Mouse (Mus musculus) midbrain, embryonic 16.5 days (tissue): Measurements from ENCODE around the gene Dna2. TPM values are rescaled to one million over a fixed set of nuclear protein-coding genes. Genes with fewer than 3 reads are reported as not detected.

Source experiments
- ATAC-seq: fragments of 200-750 bp; cut with Nextera tagmentation; 2 replicates; pipeline ENCODE4 v1.8.0; 2017; ENCODE audit warnings: moderate TSS enrichment
- H3K27ac ChIP-seq: fragments of 300-500 bp; sonication (generic); 2 replicates; pipeline ENCODE4 v1.5.1; 2014; ENCODE audit warnings: mild to moderate bottlenecking, low read length, mixed read lengths
- H3K27me3 ChIP-seq: fragments of 300-500 bp; sonication (generic); 2 replicates; pipeline ENCODE4 v1.6.1; 2014; ENCODE audit warnings: low read depth, low read length, mixed read lengths; ENCODE audit not compliant: control insufficient read depth, insufficient read depth
- H3K36me3 ChIP-seq: fragments of 300-500 bp; sonication (generic); 2 replicates; pipeline ENCODE4 v1.6.1; 2014; ENCODE audit warnings: mild to moderate bottlenecking, low read length, moderate library complexity, mixed read lengths; ENCODE audit not compliant: control insufficient read depth, insufficient read depth
- H3K4me1 ChIP-seq: fragments of 300-500 bp; sonication (generic); 2 replicates; pipeline ENCODE4 v1.6.1; 2014; ENCODE audit warnings: mild to moderate bottlenecking, low read length, mixed read lengths; ENCODE audit not compliant: control insufficient read depth, insufficient read depth
- H3K4me2 ChIP-seq: fragments of 300-500 bp; sonication (generic); 2 replicates; pipeline ENCODE4 v1.6.1; 2014; ENCODE audit warnings: mild to moderate bottlenecking, low read length, mixed read lengths
- H3K4me3 ChIP-seq: fragments of 300-500 bp; sonication (generic); 2 replicates; pipeline ENCODE4 v1.5.1; 2014; ENCODE audit warnings: low read depth, mild to moderate bottlenecking, low read length, moderate library complexity, mixed read lengths
- H3K9ac ChIP-seq: fragments of 300-500 bp; sonication (generic); 2 replicates; pipeline ENCODE4 v1.6.1; 2014; ENCODE audit warnings: low read depth, low read length, mixed read lengths
- H3K9me3 ChIP-seq: fragments of 300-500 bp; sonication (generic); replicated peaks from 2 replicates; pipeline ENCODE4 v1.6.1; 2014; ENCODE audit warnings: mild to moderate bottlenecking, low read length, mixed read lengths; ENCODE audit not compliant: control insufficient read depth, poor library complexity, severe bottlenecking
- WGBS: fragments of 180-500 bp; shearing (Covaris S2); extraction: QIAGEN DNeasy Blood & Tissue Kit; methylation state at CpG from one replicate; pipeline ENCODE4 v1.1.7; 2014; 5-methylcytosine and 5-hydroxymethylcytosine counted together
- polyA plus RNA-seq: library from polyadenylated mRNA; unstranded; fragments of >200 nt; fragmentation: Nextera tagmentation; extraction: Ambion mirVana; gene quantifications from 2 replicates; pipeline ENCODE4 v1.2.1, GENCODE M21; 2015

Gene Dna2
- polyA plus RNA-seq, 1 experiment from 2014 or later = 3.5 TPM

DNA sequence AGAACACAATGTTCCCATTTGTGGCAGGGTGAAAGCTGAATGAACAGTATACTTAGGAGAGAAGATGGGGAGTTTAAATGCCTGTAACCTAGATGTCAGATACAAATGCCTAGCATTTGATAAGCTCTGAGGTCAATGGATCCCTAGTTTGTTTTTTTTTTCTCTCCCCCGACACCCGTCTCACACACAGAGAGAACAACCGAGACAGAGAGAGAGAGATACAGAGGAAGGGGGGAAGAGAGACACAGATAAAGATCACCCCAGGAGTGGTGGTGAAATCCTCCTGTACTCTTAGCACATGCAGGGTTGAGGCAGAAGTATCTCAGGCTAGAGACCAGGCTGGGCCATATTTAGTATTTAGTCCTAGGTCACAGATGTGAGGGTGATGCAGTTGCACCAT lies 27.8 kb upstream of the Dna2 start:
- WGBS = 89% methylated on average over 3 of the region's 3 CpGs
- peaks cover 14% of the 10 kb centered on the region for H3K4me1 ChIP-seq
- no peaks in the 10 kb centered on the region for H3K36me3 ChIP-seq
- H3K27me3 ChIP-seq = no peaks in the 10 kb centered on the region
- no peaks in the 10 kb centered on the region for H3K9me3 ChIP-seq
- no peak overlapping the region for H3K4me3 ChIP-seq
- no peak overlapping the region for H3K9ac ChIP-seq
- no peak for ATAC-seq
- no peak overlapping the region for H3K4me2 ChIP-seq
- no peak overlapping the region for H3K27ac ChIP-seq

DNA sequence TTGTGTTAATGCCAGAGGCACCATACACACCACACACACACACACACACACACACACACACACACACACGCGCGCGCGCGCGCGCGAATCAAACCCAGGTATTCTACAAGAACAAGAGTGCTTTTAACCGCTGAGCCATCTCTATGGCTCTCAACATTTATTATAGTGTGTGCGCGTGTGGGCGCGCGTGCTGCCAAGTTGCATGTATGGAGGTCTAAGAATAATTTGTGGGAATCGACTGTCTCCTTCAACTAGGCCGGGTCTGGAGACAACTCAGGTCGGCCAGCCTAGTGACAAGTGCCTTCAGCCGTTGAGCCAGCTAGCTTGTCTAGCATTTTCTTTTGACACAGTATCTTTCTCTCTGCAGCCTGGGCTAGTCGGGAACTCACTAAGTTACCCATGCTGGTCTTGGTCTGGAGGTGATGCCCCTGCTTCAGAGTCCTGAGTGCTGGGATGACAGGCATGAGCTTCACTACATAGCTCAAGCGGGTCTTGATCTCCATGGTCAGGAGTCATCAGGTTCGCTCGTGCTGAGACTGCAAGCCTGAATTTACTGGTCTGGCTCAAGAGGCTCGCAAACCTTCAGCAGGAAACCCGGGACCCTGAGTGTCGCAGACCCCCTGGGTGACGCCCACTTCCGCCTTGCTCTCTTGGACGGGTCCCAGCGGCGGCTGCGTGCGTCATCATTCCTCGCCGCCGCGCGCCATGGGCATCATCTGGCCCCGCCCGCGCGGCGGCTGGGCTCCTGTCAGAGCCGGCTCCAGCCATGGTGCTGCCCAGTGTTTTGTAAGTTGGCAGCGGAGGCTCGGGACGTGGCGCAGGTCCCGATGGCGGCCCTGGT lies 26.7 kb upstream of the Dna2 start, which contains the start of gene Slc25a16:
Slc25a16 (plus strand) TSS at position 709 of the 841 bp plus-strand sequence.
- Histone ChIP-seq H3K9ac (peak within 1 kb of the TSS; percentile 99), H3K4me2 (peak within 1 kb of the TSS; percentile 87), H3K4me3 (peak within 1 kb of the TSS; percentile 98), H3K27ac (peak within 1 kb of the TSS; percentile 91), H3K27me3 (no peaks in the 10 kb centered on the region), H3K9me3 (no peaks in the 10 kb centered on the region), H3K4me1 (peaks cover 14% of the 10 kb centered on the region), H3K36me3 (no peaks in the 10 kb centered on the region)
- 7% methylated on average over 50 of the region's 50 CpGs for WGBS
- ATAC-seq = peak; percentile 98

DNA sequence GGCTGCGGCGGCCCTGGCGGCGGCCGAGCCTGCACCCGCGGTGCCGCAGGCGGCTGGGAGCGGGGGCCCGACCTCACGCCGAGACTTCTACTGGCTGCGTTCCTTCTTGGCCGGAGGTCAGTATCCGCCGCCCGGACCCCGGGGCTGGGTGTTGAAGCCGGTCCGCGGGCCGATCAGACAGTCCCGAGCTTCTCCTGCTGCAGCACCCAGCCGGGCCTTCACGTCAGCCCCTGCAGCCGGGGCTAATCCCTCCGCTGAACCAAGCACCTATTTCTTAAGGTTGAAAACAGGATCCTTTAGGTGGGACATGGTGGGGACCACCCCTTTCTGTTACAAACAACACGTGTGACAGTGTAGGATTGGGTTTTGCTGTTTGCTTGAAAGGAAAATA lies 26.1 kb upstream of the Dna2 start:
- peak overlapping the region; percentile 87 for H3K4me2 ChIP-seq
- H3K27me3 ChIP-seq = no peaks in the 10 kb centered on the region
- H3K4me1 ChIP-seq = peaks cover 14% of the 10 kb centered on the region
- peak overlapping the region; percentile 99 for H3K9ac ChIP-seq
- H3K36me3 ChIP-seq = no peaks in the 10 kb centered on the region
- no peaks in the 10 kb centered on the region for H3K9me3 ChIP-seq
- ATAC-seq = peak; percentile 80
- peak overlapping the region; percentile 91 for H3K27ac ChIP-seq
- peak overlapping the region; percentile 98 for H3K4me3 ChIP-seq
- 0% methylated on average over 27 of the region's 29 CpGs for WGBS

DNA sequence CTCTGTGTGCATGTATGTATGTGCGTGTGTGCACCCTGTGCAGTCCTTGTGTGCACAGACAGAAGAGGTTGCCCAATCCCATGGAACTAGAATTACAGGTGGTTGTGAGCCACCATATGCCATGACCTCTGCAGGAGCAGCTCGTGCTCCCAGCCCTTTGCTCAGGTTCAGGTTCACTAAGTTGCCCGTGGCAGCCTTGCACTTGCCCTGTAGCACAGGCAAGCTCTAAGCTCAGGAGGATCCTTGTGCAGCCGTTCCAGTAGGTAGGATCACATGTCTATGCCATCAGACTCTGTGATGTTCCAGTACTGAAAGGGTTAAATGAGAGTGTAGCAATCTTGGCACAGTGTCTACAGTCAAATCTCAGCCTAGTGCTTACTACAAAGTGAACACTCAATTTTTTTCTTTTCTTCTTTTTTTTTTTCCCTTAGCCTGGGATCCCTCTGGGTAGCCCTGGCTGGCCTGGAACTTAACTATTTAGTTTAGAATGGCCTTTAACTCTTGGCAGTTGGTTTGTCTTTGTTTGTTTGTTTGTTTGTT lies 22.7 kb upstream of the Dna2 start:
- Histone ChIP-seq H3K9me3 (no peaks in the 10 kb centered on the region), H3K27me3 (no peaks in the 10 kb centered on the region), H3K4me3 (no peak overlapping the region), H3K36me3 (peaks cover 10% of the 10 kb centered on the region), H3K4me1 (peaks cover 14% of the 10 kb centered on the region), H3K4me2 (no peak overlapping the region), H3K9ac (no peak overlapping the region), H3K27ac (no peak overlapping the region)
- WGBS = 94% methylated on average over 4 of the region's 4 CpGs
- no peak for ATAC-seq

DNA sequence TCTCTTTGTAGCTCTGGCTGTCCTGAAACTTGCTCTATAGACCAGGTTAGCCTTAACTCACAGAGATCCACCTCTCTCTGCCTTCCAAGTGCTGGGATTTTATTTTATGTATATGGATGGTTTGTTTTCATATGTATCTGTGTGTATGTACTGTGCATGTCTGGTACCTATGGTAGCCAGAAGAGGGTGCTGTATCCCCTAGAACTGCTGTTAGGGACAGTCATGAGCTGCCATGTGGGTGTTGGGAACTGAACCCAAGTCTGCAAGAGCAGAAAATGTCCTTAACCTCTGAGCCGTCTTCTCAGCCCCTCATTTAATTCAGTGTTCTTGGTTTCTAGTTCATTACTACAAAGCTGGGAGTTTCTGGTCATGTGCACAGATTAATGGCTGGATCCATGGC lies 14.4 kb upstream of the Dna2 start:
- Histone ChIP-seq H3K9ac (no peak overlapping the region), H3K9me3 (no peaks in the 10 kb centered on the region), H3K27ac (no peak overlapping the region), H3K4me1 (no peaks in the 10 kb centered on the region), H3K4me3 (no peak overlapping the region), H3K4me2 (no peak overlapping the region), H3K27me3 (no peaks in the 10 kb centered on the region), H3K36me3 (peaks cover 35% of the 10 kb centered on the region)
- no peak for ATAC-seq
- 100% methylated on average over 1 of the region's 1 CpGs for WGBS

DNA sequence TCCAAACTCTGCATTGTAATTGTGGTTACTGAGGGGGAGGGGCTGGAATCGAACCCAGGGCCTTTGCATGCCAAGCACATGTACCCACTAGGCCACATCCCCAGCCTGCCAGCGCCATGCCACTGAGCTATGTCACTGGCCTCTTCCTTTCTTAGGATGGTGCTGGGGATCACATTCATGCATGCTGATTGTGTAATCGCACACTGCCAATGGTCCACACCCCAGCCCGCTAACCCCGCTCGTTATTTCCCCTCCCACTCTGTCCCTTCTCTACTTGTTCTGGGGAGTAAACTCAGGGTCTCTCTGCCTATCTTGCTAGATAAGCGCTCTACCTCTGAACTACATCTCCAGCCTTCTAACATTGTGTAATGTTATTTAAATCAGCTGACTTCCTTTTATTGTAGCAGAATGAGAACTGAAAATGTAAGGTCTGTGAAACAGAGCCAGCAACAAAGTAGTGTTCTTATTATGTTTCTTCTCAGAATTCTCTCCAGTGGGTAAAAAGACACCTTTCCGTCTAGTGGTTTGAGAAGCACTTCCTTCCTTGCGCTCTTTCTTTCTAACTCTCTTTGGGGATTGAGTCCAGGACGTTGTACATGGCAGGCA lies 1.7 kb upstream of the Dna2 start:
- WGBS = 89% methylated on average over 10 of the region's 10 CpGs
- H3K4me3 ChIP-seq = no peak overlapping the region

DNA sequence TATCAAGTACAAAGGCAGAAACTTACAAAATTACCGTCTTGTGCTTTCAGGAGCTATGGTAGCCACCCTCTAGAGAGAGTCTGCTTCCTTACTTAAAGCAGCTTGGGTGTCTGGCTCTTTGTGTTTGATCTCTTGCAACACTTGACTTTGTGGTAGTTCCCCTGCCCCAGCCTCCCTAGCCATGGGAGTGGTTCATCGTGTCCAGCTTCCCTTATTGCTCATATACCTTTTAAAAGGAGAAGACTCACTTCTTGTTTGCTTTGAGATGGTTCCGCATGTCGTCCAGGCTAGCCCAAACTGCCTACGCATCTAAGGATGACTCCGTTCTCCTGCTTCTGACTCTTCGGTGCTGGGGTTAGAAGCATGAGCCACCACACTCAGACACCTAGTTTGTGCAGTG lies 1.7 kb downstream of the Dna2 start:
- no peak overlapping the region for H3K4me3 ChIP-seq
- ATAC-seq = no peak
- no peaks in the 10 kb centered on the region for H3K9me3 ChIP-seq
- no peak overlapping the region for H3K9ac ChIP-seq
- H3K36me3 ChIP-seq = peaks cover 7% of the 10 kb centered on the region
- peaks cover 2% of the 10 kb centered on the region; the same call in 1 of the 2 replicates for H3K4me1 ChIP-seq
- no peak overlapping the region for H3K27ac ChIP-seq
- H3K27me3 ChIP-seq = no peaks in the 10 kb centered on the region
- WGBS = 94% methylated on average over 7 of the region's 7 CpGs
- H3K4me2 ChIP-seq = no peak overlapping the region

More for the DNA sequence above, 1.7 kb upstream of the Dna2 start:
- Histone ChIP-seq H3K4me1 (peaks cover 2% of the 10 kb centered on the region; the same call in 1 of the 2 replicates), H3K9ac (no peak overlapping the region), H3K27ac (no peak overlapping the region), H3K27me3 (no peaks in the 10 kb centered on the region), H3K4me2 (no peak overlapping the region), H3K36me3 (peaks cover 15% of the 10 kb centered on the region), H3K9me3 (no peaks in the 10 kb centered on the region)
- no peak for ATAC-seq

DNA sequence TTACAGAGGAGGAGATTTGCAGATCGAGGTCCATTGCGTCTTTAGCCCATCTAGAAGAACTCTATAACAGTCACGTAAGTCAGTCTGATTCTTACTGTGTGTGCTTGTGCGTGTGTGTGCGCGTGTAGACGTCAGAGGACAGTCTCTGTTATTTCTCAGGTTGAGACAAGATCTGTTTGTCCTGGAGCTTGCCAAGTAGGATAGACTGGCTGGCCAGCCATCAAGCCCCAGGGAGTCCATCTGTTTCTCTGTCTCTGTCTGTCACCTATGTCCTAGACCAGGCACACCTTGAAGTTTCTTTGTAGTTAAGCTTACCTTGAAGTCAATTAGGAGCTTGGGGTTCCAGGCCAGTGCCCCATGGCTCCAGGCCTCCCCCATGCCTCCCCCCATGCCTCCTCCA lies 17.1 kb downstream of the Dna2 start:
- H3K36me3 ChIP-seq = peaks cover 14% of the 10 kb centered on the region
- no peak for ATAC-seq
- WGBS = 98% methylated on average over 7 of the region's 7 CpGs

DNA sequence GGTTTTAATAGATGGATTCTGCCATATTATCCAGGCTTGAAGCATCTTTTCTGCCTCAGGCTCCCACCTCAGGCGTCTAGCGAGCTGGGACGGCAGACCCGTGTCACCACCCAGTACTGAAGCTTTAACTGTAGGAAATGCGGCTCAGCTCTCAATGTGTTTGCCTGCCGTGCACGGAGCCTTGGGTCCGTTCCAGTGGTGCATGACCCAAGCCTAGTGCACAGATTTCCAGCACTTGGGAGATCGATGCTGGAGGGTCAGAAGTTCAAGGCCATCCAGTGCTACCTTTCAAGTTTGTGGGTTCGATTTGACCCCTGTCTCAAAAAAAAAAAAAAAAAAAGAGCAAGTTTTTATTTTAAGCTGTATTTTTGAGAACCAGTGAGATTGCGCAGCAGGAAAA lies 19.0 kb downstream of the Dna2 start:
- Histone ChIP-seq H3K36me3 (peaks cover 10% of the 10 kb centered on the region), H3K9me3 (no peaks in the 10 kb centered on the region), H3K4me2 (no peak overlapping the region), H3K4me1 (no peaks in the 10 kb centered on the region), H3K4me3 (no peak overlapping the region), H3K27me3 (no peaks in the 10 kb centered on the region), H3K9ac (no peak overlapping the region), H3K27ac (no peak overlapping the region)
- 94% methylated on average over 11 of the region's 11 CpGs for WGBS
- ATAC-seq = no peak

More for the DNA sequence above, 17.1 kb downstream of the Dna2 start:
- Histone ChIP-seq H3K9ac (no peak overlapping the region), H3K4me3 (no peak overlapping the region), H3K4me1 (no peaks in the 10 kb centered on the region), H3K27me3 (no peaks in the 10 kb centered on the region), H3K4me2 (no peak overlapping the region), H3K9me3 (no peaks in the 10 kb centered on the region), H3K27ac (no peak overlapping the region)
